Mouse (Mus musculus) heart, embryonic 12.5 days (tissue): ENCODE measurements around the gene Slc27a2. TPM values are rescaled to one million over a fixed set of nuclear protein-coding genes. Genes with fewer than 3 reads are reported as not detected.

ENCODE experiments used
- ATAC-seq: fragments of 200-750 bp; cut with Nextera tagmentation; 2 replicates; pipeline ENCODE4 v1.8.0; 2017; ENCODE audit warnings: moderate TSS enrichment, moderate library complexity; ENCODE audit not compliant: insufficient number of reproducible peaks, low FRiP score
- H3K27ac ChIP-seq: fragments of 300-500 bp; sonication (generic); 2 replicates; pipeline ENCODE4 v1.5.1; 2016; ENCODE audit warnings: mild to moderate bottlenecking, moderate library complexity; ENCODE audit not compliant: poor library complexity, severe bottlenecking
- H3K27me3 ChIP-seq: fragments of 300-500 bp; sonication (generic); replicated peaks from 2 replicates; pipeline ENCODE4 v1.6.1; 2016; ENCODE audit warnings: mild to moderate bottlenecking, moderate library complexity
- H3K36me3 ChIP-seq: fragments of 300-500 bp; sonication (generic); 2 replicates; pipeline ENCODE4 v1.6.1; 2016; ENCODE audit warnings: mild to moderate bottlenecking, moderate library complexity
- H3K4me1 ChIP-seq: fragments of 300-500 bp; sonication (generic); replicated peaks from 2 replicates; pipeline ENCODE4 v1.6.1; 2016; ENCODE audit warnings: mild to moderate bottlenecking
- H3K4me2 ChIP-seq: fragments of 300-500 bp; sonication (generic); 2 replicates; pipeline ENCODE4 v1.6.1; 2016; ENCODE audit warnings: mild to moderate bottlenecking, moderate library complexity
- H3K4me3 ChIP-seq: fragments of 300-500 bp; sonication (generic); 2 replicates; pipeline ENCODE4 v1.5.1; 2016; ENCODE audit warnings: mild to moderate bottlenecking
- H3K9ac ChIP-seq: fragments of 300-500 bp; sonication (generic); 2 replicates; pipeline ENCODE4 v1.6.1; 2016; ENCODE audit warnings: mild to moderate bottlenecking, moderate library complexity
- H3K9me3 ChIP-seq: fragments of 300-500 bp; sonication (generic); replicated peaks from 2 replicates; pipeline ENCODE4 v1.6.1; 2016; ENCODE audit warnings: mild to moderate bottlenecking, moderate library complexity
- WGBS: fragments of 180-500 bp; shearing (Covaris S2); methylation state at CpG from one replicate; pipeline ENCODE4 v1.1.7; 2016; 5-methylcytosine and 5-hydroxymethylcytosine counted together
- polyA plus RNA-seq: library from polyadenylated mRNA; unstranded; fragments of >200 nt; fragmentation: Nextera tagmentation; extraction: Ambion mirVana; gene quantifications from 2 replicates; pipeline ENCODE4 v1.2.1, GENCODE M21; 2016

The Slc27a2 gene
- polyA plus RNA-seq, 1 experiment from 2014 or later: 0.86 TPM

- ATAC-seq: no peak
- Histone ChIP-seq H3K36me3 (no peaks in the 10 kb centered on the region), H3K27ac (no peak overlapping the region), H3K4me3 (no peak overlapping the region), H3K4me2 (no peak overlapping the region), H3K9ac (no peak overlapping the region), H3K9me3 (no peaks in the 10 kb centered on the region; the same call in 1 of the 2 replicates), H3K27me3 (no peaks in the 10 kb centered on the region), H3K4me1 (peaks cover 6% of the 10 kb centered on the region)
- WGBS: 81% methylated on average over 2 of the region's 2 CpGs
These were observed 27.9 kb upstream of the Slc27a2 start for GRCm38 (mm10) chr2:126524271-126524670.

- ATAC-seq: no peak
- WGBS: 79% methylated on average over 8 of the region's 8 CpGs
- H3K4me2 ChIP-seq: no peak overlapping the region
These were observed 24.7 kb upstream of the Slc27a2 start for GRCm38 (mm10) chr2:126527461-126527860.

GRCm38 (mm10) chr2:126530581-126530980 is 21.6 kb upstream of the Slc27a2 start:
- H3K4me1 ChIP-seq: 0 out of 2 replicates have a peak, but pooled peaks cover 7% of the 10 kb centered on the region
- no peak overlapping the region for H3K9ac ChIP-seq
- H3K36me3 ChIP-seq: no peaks in the 10 kb centered on the region
- ATAC-seq: no peak
- no peaks in the 10 kb centered on the region for H3K27me3 ChIP-seq
- WGBS: 73% methylated on average over 3 of the region's 3 CpGs
- no peak overlapping the region for H3K4me3 ChIP-seq
- peaks cover 4% of the 10 kb centered on the region; the same call in 1 of the 2 replicates for H3K9me3 ChIP-seq
- no peak overlapping the region for H3K27ac ChIP-seq
- H3K4me2 ChIP-seq: no peak overlapping the region

More at GRCm38 (mm10) chr2:126527461-126527860, 24.7 kb upstream of the Slc27a2 start:
- Histone ChIP-seq H3K9me3 (no peaks in the 10 kb centered on the region; the same call in 1 of the 2 replicates), H3K27me3 (no peaks in the 10 kb centered on the region), H3K36me3 (no peaks in the 10 kb centered on the region), H3K4me1 (0 out of 2 replicates have a peak, but pooled peaks cover 7% of the 10 kb centered on the region), H3K27ac (no peak overlapping the region), H3K9ac (no peak overlapping the region), H3K4me3 (no peak overlapping the region)

GRCm38 (mm10) chr2:126537654-126538053 is 14.6 kb upstream of the Slc27a2 start:
- Histone ChIP-seq H3K9ac (no peak overlapping the region), H3K4me3 (no peak overlapping the region), H3K4me1 (peaks cover 4% of the 10 kb centered on the region; the same call in 1 of the 2 replicates), H3K9me3 (0 out of 2 replicates have a peak, but pooled peaks cover 4% of the 10 kb centered on the region), H3K27ac (no peak overlapping the region), H3K36me3 (no peaks in the 10 kb centered on the region), H3K4me2 (no peak overlapping the region), H3K27me3 (no peaks in the 10 kb centered on the region)
- ATAC-seq: no peak

GRCm38 (mm10) chr2:126540390-126540925 is 11.7 kb upstream of the Slc27a2 start:
- H3K27ac ChIP-seq: no peak overlapping the region
- no peaks in the 10 kb centered on the region for H3K36me3 ChIP-seq
- H3K9me3 ChIP-seq: no peaks in the 10 kb centered on the region
- no peak overlapping the region for H3K9ac ChIP-seq
- 63% methylated on average over 6 of the region's 6 CpGs for WGBS
- H3K4me3 ChIP-seq: no peak overlapping the region
- peaks cover 4% of the 10 kb centered on the region; the same call in 1 of the 2 replicates for H3K4me1 ChIP-seq
- no peak overlapping the region for H3K4me2 ChIP-seq
- ATAC-seq: no peak
- no peaks in the 10 kb centered on the region for H3K27me3 ChIP-seq

GRCm38 (mm10) chr2:126542211-126542610 is 10.0 kb upstream of the Slc27a2 start:
- no peaks in the 10 kb centered on the region for H3K36me3 ChIP-seq
- no peak for ATAC-seq
- H3K9me3 ChIP-seq: no peaks in the 10 kb centered on the region
- H3K27ac ChIP-seq: no peak overlapping the region
- H3K4me3 ChIP-seq: no peak overlapping the region
- H3K9ac ChIP-seq: no peak overlapping the region
- peaks cover 4% of the 10 kb centered on the region; the same call in 1 of the 2 replicates for H3K4me1 ChIP-seq
- no peaks in the 10 kb centered on the region for H3K27me3 ChIP-seq
- no peak overlapping the region for H3K4me2 ChIP-seq
- 84% methylated on average over 5 of the region's 5 CpGs for WGBS

GRCm38 (mm10) chr2:126545297-126545696 is 6.9 kb upstream of the Slc27a2 start:
- H3K4me2 ChIP-seq: no peak overlapping the region
- no peaks in the 10 kb centered on the region for H3K9me3 ChIP-seq
- no peaks in the 10 kb centered on the region for H3K36me3 ChIP-seq
- H3K4me3 ChIP-seq: no peak overlapping the region
- ATAC-seq: no peak
- H3K27me3 ChIP-seq: peaks cover 10% of the 10 kb centered on the region
- 63% methylated on average over 5 of the region's 5 CpGs for WGBS
- H3K4me1 ChIP-seq: peaks cover 4% of the 10 kb centered on the region; the same call in 1 of the 2 replicates
- H3K9ac ChIP-seq: no peak overlapping the region
- H3K27ac ChIP-seq: no peak overlapping the region

- no peaks in the 10 kb centered on the region for H3K4me1 ChIP-seq
- H3K27me3 ChIP-seq: peaks cover 19% of the 10 kb centered on the region
- no peaks in the 10 kb centered on the region for H3K9me3 ChIP-seq
- H3K4me2 ChIP-seq: no peak overlapping the region
- H3K9ac ChIP-seq: no peak overlapping the region
- WGBS: 74% methylated on average over 3 of the region's 3 CpGs
- H3K36me3 ChIP-seq: no peaks in the 10 kb centered on the region
- H3K4me3 ChIP-seq: no peak overlapping the region
- no peak for ATAC-seq
- H3K27ac ChIP-seq: no peak overlapping the region
These were observed 5.8 kb upstream of the Slc27a2 start for GRCm38 (mm10) chr2:126546392-126546791.

- no peak for ATAC-seq
These were observed 2.5 kb upstream of the Slc27a2 start for GRCm38 (mm10) chr2:126549681-126550080.

GRCm38 (mm10) chr2:126551244-126551890 is 840 bp upstream of the Slc27a2 start:
- peaks cover 67% of the 10 kb centered on the region for H3K27me3 ChIP-seq

More at GRCm38 (mm10) chr2:126549681-126550080, 2.5 kb upstream of the Slc27a2 start:
- H3K27me3 ChIP-seq: peaks cover 51% of the 10 kb centered on the region
- no peak overlapping the region for H3K4me2 ChIP-seq
- no peak overlapping the region for H3K9ac ChIP-seq
- 77% methylated on average over 7 of the region's 7 CpGs for WGBS
- H3K4me3 ChIP-seq: no peak overlapping the region
- H3K36me3 ChIP-seq: no peaks in the 10 kb centered on the region
- peaks cover 13% of the 10 kb centered on the region for H3K4me1 ChIP-seq
- H3K27ac ChIP-seq: no peak overlapping the region
- H3K9me3 ChIP-seq: no peaks in the 10 kb centered on the region

GRCm38 (mm10) chr2:126551896-126552295 is 311 bp upstream of the Slc27a2 start:
- 17% methylated on average over 5 of the region's 5 CpGs for WGBS
- no peak for ATAC-seq
- H3K27ac ChIP-seq: no peak overlapping the region
- peaks cover 13% of the 10 kb centered on the region for H3K4me1 ChIP-seq
- H3K36me3 ChIP-seq: no peaks in the 10 kb centered on the region
- no peak overlapping the region for H3K9ac ChIP-seq
- H3K4me3 ChIP-seq: no peak overlapping the region
- peaks cover 70% of the 10 kb centered on the region for H3K27me3 ChIP-seq
- no peaks in the 10 kb centered on the region for H3K9me3 ChIP-seq
- H3K4me2 ChIP-seq: peak overlapping the region; percentile 100; the same call in 1 of the 2 replicates

More at GRCm38 (mm10) chr2:126551244-126551890, 840 bp upstream of the Slc27a2 start:
- no peak for ATAC-seq
- Histone ChIP-seq H3K4me1 (peaks cover 13% of the 10 kb centered on the region), H3K36me3 (no peaks in the 10 kb centered on the region), H3K9ac (no peak overlapping the region), H3K9me3 (no peaks in the 10 kb centered on the region), H3K4me3 (no peak overlapping the region), H3K4me2 (no peak overlapping the region), H3K27ac (no peak overlapping the region)
- WGBS: 83% methylated on average over 8 of the region's 8 CpGs
